Mouse (Mus musculus): ENCODE data around the gene Hbs1l.
"Not testable (repeated sequence)": the region's sequence is repeated elsewhere in the genome, so short reads cannot be mapped to it uniquely, and the experiment has no call there.

- TF ChIP-seq CTCF (IDR thresholded peaks at IDR 0.05; ENCODE audit: extremely low read depth, insufficient read length, insufficient replicate concordance, low read depth, low read length); POLR2A (IDR thresholded peaks at IDR 0.05; ENCODE audit: low read depth, low read length): not testable (repeated sequence)
Measured at GRCm38 (mm10) chr10:21398873-21399425, 103.2 kb downstream of the Hbs1l start.
